Mouse (Mus musculus): ENCODE data around the gene Gm19426.
"Not testable (repeated sequence)": the region's sequence is repeated elsewhere in the genome, so short reads cannot be mapped to it uniquely, and the experiment has no call there.

The Gm19426 gene

GRCm38 (mm10) chr2:84750115-84750514 is 6.7 kb upstream of the Gm19426 start:
- DNase-seq (ENCODE audit: low spot score) = no peak

- no peak for DNase-seq (ENCODE audit: low spot score)
Observed at GRCm38 (mm10) chr2:84744126-84744525, 671 bp upstream of the Gm19426 start.

GRCm38 (mm10) chr2:84742451-84743283 is 788 bp downstream of the Gm19426 start:
- DNase-seq (ENCODE audit: low spot score) = no peak

- no peak for DNase-seq (ENCODE audit: low spot score)
Observed at GRCm38 (mm10) chr2:84741841-84742450, 1.5 kb downstream of the Gm19426 start.

GRCm38 (mm10) chr2:84740608-84741333 is 2.7 kb downstream of the Gm19426 start:
- DNase-seq (ENCODE audit: low spot score) = no peak

- DNase-seq (ENCODE audit: low spot score) = no peak
Observed at GRCm38 (mm10) chr2:84738271-84738911, 5.1 kb downstream of the Gm19426 start.

GRCm38 (mm10) chr2:84737451-84737925 is 6.0 kb downstream of the Gm19426 start:
- DNase-seq (ENCODE audit: low spot score) = no peak

- DNase-seq (ENCODE audit: low spot score) = no peak
Observed at GRCm38 (mm10) chr2:84736312-84737161, 6.9 kb downstream of the Gm19426 start.

- peak; percentile 69 for DNase-seq (ENCODE audit: low spot score)
Observed at GRCm38 (mm10) chr2:84735346-84735920, 8.0 kb downstream of the Gm19426 start.

GRCm38 (mm10) chr2:84734919-84735318 is 8.5 kb downstream of the Gm19426 start:
- no peak for DNase-seq (ENCODE audit: low spot score)

GRCm38 (mm10) chr2:84734351-84734864 is 9.0 kb downstream of the Gm19426 start:
- DNase-seq (ENCODE audit: low spot score) = no peak

GRCm38 (mm10) chr2:84733579-84734300 is 9.7 kb downstream of the Gm19426 start, which contains the start of gene Ypel4:
TSS of gene Ypel4 (plus strand) at chr2:84734058.
- DNase-seq (ENCODE audit: low spot score) = peak; percentile 54

- DNase-seq (ENCODE audit: low spot score) = no peak
Observed at GRCm38 (mm10) chr2:84732394-84732793, 11.1 kb downstream of the Gm19426 start.

GRCm38 (mm10) chr2:84731206-84731605 is 12.2 kb downstream of the Gm19426 start:
- no peak for DNase-seq (ENCODE audit: low spot score)

- DNase-seq (ENCODE audit: low spot score) = not testable (repeated sequence)
Observed at GRCm38 (mm10) chr2:84728191-84728590, 15.3 kb downstream of the Gm19426 start.

- DNase-seq (ENCODE audit: low spot score) = peak; percentile 97
Observed at GRCm38 (mm10) chr2:84727172-84727858, 16.1 kb downstream of the Gm19426 start, which contains the start of gene Clp1. TSS of gene Clp1 (minus strand) at chr2:84727350.

GRCm38 (mm10) chr2:84726716-84727115 is 16.7 kb downstream of the Gm19426 start:
- no peak for DNase-seq (ENCODE audit: low spot score)

- no peak for DNase-seq (ENCODE audit: low spot score)
Observed at GRCm38 (mm10) chr2:84725770-84726169, 17.7 kb downstream of the Gm19426 start.

GRCm38 (mm10) chr2:84723856-84724255 is 19.6 kb downstream of the Gm19426 start:
- DNase-seq (ENCODE audit: low spot score) = no peak

Measured in spleen, adult 12 weeks (tissue).